ENCODE assay signal across 15 mouse cellular contexts in genomic region chr3:68690344-68690743, GRCm38 (mm10). TPM values are rescaled to one million over a fixed set of nuclear protein-coding genes. Genes with fewer than 3 reads are reported as not detected.
DNase-seq lines count a peak whose midpoint lies in the region; ATAC-seq and TF ChIP-seq lines count a peak whose summit lies in the region.
"Had no signal": no experiment of that assay in that cellular context is flagged by ENCODE, and none has a peak within 500 bp of the region (broad histone marks: within the 10 kb centered on the region; RNA-seq: fewer than 3 reads in every experiment).

Gene Il12a (plus strand): TSS chr3:68690644.

- TF ChIP-seq CTCF in CH12.LX (conservative IDR thresholded peaks at IDR 0.05 in 1 of 2, IDR thresholded peaks at IDR 0.05 in 1 of 2; ENCODE audit: low read depth in 2 of 2, low read length in 2 of 2), result no peak
- TF ChIP-seq CTCF in bone marrow, adult 2 months (IDR thresholded peaks at IDR 0.05; ENCODE audit: control insufficient read depth, insufficient read depth, low read length), result no peak

- in situ Hi-C loops in CH12.LX (cut with MboI; ENCODE audit: low pct_ligation_motif_present, low pct_unique_long_range_greater_than_20kb, low sequenced_read_pairs), result loop anchor here (5.0 kb wide), 1 partner anchor 38 kb away; no protein-coding TSS in a partner anchor

- no peak within 1 kb of the TSS for H3K27ac ChIP-seq in heart, embryonic 16.5 days (ENCODE audit: low read length)
- peak within 1 kb of the TSS; percentile 91 for H3K27ac ChIP-seq in CH12.LX (ENCODE audit: insufficient read depth, low read depth)
- H3K27ac ChIP-seq in bone marrow, adult 2 months (ENCODE audit: control insufficient read depth, insufficient read depth, low read depth, low read length, poor library complexity), result peak within 1 kb of the TSS; percentile 68
- H3K27ac ChIP-seq in liver, embryonic 16.5 days (ENCODE audit: low read length), result peak within 1 kb of the TSS; percentile 46; the same call in 1 of the 2 replicates
- H3K27ac ChIP-seq: forebrain, embryonic 15.5 days; hindbrain, embryonic 12.5 days; kidney, embryonic 15.5 days had no signal

- peak within 1 kb of the TSS; percentile 35; the same call in 1 of the 2 replicates for H3K9ac ChIP-seq in heart, embryonic 16.5 days (ENCODE audit: low read length)
- H3K9ac ChIP-seq in CH12.LX (ENCODE audit: insufficient read depth, low read depth), result peak within 1 kb of the TSS; percentile 66
- H3K9ac ChIP-seq in liver, embryonic 16.5 days (ENCODE audit: low read depth, low read length), result no peak within 1 kb of the TSS
- H3K9ac ChIP-seq: forebrain, embryonic 15.5 days; hindbrain, embryonic 12.5 days; kidney, embryonic 15.5 days had no signal

- TF ChIP-seq EP300 in CH12.LX (IDR thresholded peaks at IDR 0.05; ENCODE audit: low read length), result no peak

- no peaks in the 10 kb centered on the region for H3K36me3 ChIP-seq in heart, embryonic 16.5 days (ENCODE audit: control insufficient read depth, insufficient read depth)
- peaks cover 4 to 9% of the 10 kb centered on the region in 2 experiments for H3K36me3 ChIP-seq in CH12.LX (replicated peaks in 1 of 2; ENCODE audit: control insufficient read depth in 1 of 2, insufficient read depth in 1 of 2, low read length in 1 of 2)
- H3K36me3 ChIP-seq in liver, embryonic 16.5 days (ENCODE audit: control insufficient read depth, insufficient read depth), result no peaks in the 10 kb centered on the region
- H3K36me3 ChIP-seq: forebrain, embryonic 15.5 days; hindbrain, embryonic 12.5 days; kidney, embryonic 15.5 days had no signal

- DNase-seq in heart, postnatal 36 days, result no peak
- no peak for DNase-seq in CH12.LX (ENCODE audit: extremely low read depth)
- DNase-seq in adrenal gland, postnatal 36 days, result no peak
- DNase-seq in frontal cortex, postnatal 14 days (ENCODE audit: low spot score in 2 of 2), result no peak
- DNase-seq: adrenal gland, postnatal 14 days; lung, postnatal 14 days; midbrain, embryonic 14.5 days; thymus, adult 18-20 months had no signal

- TF ChIP-seq RAD21 in CH12.LX (IDR thresholded peaks at IDR 0.05; ENCODE audit: low read depth, low read length), result no peak

- H3K27me3 ChIP-seq in heart, embryonic 16.5 days (ENCODE audit: control insufficient read depth, insufficient read depth, low read length), result no peaks in the 10 kb centered on the region
- no peaks in the 10 kb centered on the region for H3K27me3 ChIP-seq in CH12.LX (replicated peaks)
- H3K27me3 ChIP-seq in liver, embryonic 16.5 days (ENCODE audit: control insufficient read depth, insufficient read depth, low read depth, low read length), result no peaks in the 10 kb centered on the region
- H3K27me3 ChIP-seq: forebrain, embryonic 15.5 days; hindbrain, embryonic 12.5 days; kidney, embryonic 15.5 days had no signal

- H3K79me2 ChIP-seq in CH12.LX (replicated peaks; ENCODE audit: control insufficient read depth, extremely low read depth, insufficient read depth, poor library complexity, severe bottlenecking), result no peaks in the 10 kb centered on the region

- no peak for ATAC-seq in heart, embryonic 16.5 days (replicated peaks; ENCODE audit: extremely low read depth, insufficient read depth, low FRiP score)
- ATAC-seq in liver, embryonic 16.5 days (ENCODE audit: low read depth), result no peak
- ATAC-seq: forebrain, embryonic 15.5 days had no signal

- dilution Hi-C loops in CH12.LX (cut with MboI; ENCODE audit: extremely low pct_ligation_motif_present, extremely low pct_unique_long_range_greater_than_20kb, low sequenced_read_pairs), result no loop called here

- no peaks in the 10 kb centered on the region for H3K9me3 ChIP-seq in heart, embryonic 16.5 days (replicated peaks; ENCODE audit: control insufficient read depth, low read length)
- H3K9me3 ChIP-seq in CH12.LX (replicated peaks; ENCODE audit: low read length), result no peaks in the 10 kb centered on the region
- no peaks in the 10 kb centered on the region for H3K9me3 ChIP-seq in liver, embryonic 16.5 days (replicated peaks; ENCODE audit: control insufficient read depth, low read length)
- H3K9me3 ChIP-seq: forebrain, embryonic 15.5 days; hindbrain, embryonic 12.5 days; kidney, embryonic 15.5 days had no signal

- peak within 1 kb of the TSS; percentile 61 for H3K4me2 ChIP-seq in heart, embryonic 16.5 days (ENCODE audit: low read depth, low read length)
- peak within 1 kb of the TSS; percentile 71 for H3K4me2 ChIP-seq in CH12.LX (ENCODE audit: insufficient read depth, low read depth, poor library complexity, severe bottlenecking)
- H3K4me2 ChIP-seq in liver, embryonic 16.5 days (ENCODE audit: low read depth, low read length), result peak within 1 kb of the TSS; percentile 32; the same call in 1 of the 2 replicates
- H3K4me2 ChIP-seq: forebrain, embryonic 15.5 days; hindbrain, embryonic 12.5 days; kidney, embryonic 15.5 days had no signal

- no peak for TF ChIP-seq POLR2A in CH12.LX (IDR thresholded peaks at IDR 0.05; ENCODE audit: low read depth, low read length)
- TF ChIP-seq POLR2A in bone marrow, adult 2 months (IDR thresholded peaks at IDR 0.05; ENCODE audit: borderline replicate concordance, control insufficient read depth, low read depth, low read length), result no peak

- intact Hi-C loops in heart, postnatal 36 days (cut with DNase I), result no loop called here

- WGBS in heart, embryonic 16.5 days, result 84% methylated on average over 4 of the region's 4 CpGs
- 75% methylated on average over 4 of the region's 4 CpGs for WGBS in bone marrow, adult 2 months
- WGBS in liver, embryonic 16.5 days (ENCODE audit: insufficient replicate concordance), result 56% methylated on average over 4 of the region's 4 CpGs

- H3K4me3 ChIP-seq in heart, embryonic 16.5 days (ENCODE audit: low read length), result peak within 1 kb of the TSS; percentile 31
- H3K4me3 ChIP-seq in CH12.LX (replicated peaks in 1 of 3; ENCODE audit: low read depth in 2 of 3, low read length in 2 of 3, poor library complexity in 1 of 3), result peak within 1 kb of the TSS; percentile 19 to 76 (median 56)
- peak within 1 kb of the TSS; percentile 73 for H3K4me3 ChIP-seq in bone marrow, adult 2 months (replicated peaks; ENCODE audit: control insufficient read depth, low read depth, low read length)
- H3K4me3 ChIP-seq in liver, embryonic 16.5 days (ENCODE audit: low read depth, low read length), result peak within 1 kb of the TSS; percentile 39
- H3K4me3 ChIP-seq: forebrain, embryonic 15.5 days; hindbrain, embryonic 12.5 days; kidney, embryonic 15.5 days had no signal

- peaks cover 10% of the 10 kb centered on the region for H3K4me1 ChIP-seq in heart, embryonic 16.5 days (ENCODE audit: control insufficient read depth, insufficient read depth, low read length)
- peaks cover 10 to 37% of the 10 kb centered on the region in 2 experiments for H3K4me1 ChIP-seq in CH12.LX (ENCODE audit: control insufficient read depth in 1 of 2, insufficient read depth in 2 of 2)
- peaks cover 6% of the 10 kb centered on the region for H3K4me1 ChIP-seq in bone marrow, adult 2 months (ENCODE audit: control insufficient read depth, insufficient read depth, low read length)
- no peaks in the 10 kb centered on the region for H3K4me1 ChIP-seq in liver, embryonic 16.5 days (ENCODE audit: control insufficient read depth, low read depth, low read length)

TF ChIP-seq in CH12.LX, 34 proteins besides CTCF, POLR2A, EP300 and RAD21:
- TF ChIP-seq MAX (IDR thresholded peaks at IDR 0.05; ENCODE audit: low read length), result no peak
- no peak for TF ChIP-seq NRF1 (IDR thresholded peaks at IDR 0.05; ENCODE audit: low read depth, low read length)
- TF ChIP-seq USF2 (conservative IDR thresholded peaks at IDR 0.05; ENCODE audit: low read depth, low read length), result no peak
- TF ChIP-seq SMC3 (IDR thresholded peaks at IDR 0.05; ENCODE audit: low read depth, low read length), result no peak
- TF ChIP-seq MAFK (IDR thresholded peaks at IDR 0.05; ENCODE audit: insufficient replicate concordance, low read length), result no peak
- no peak for TF ChIP-seq MXI1 (IDR thresholded peaks at IDR 0.05; ENCODE audit: low read depth, low read length)
- TF ChIP-seq POLR2AphosphoS2 (IDR thresholded peaks at IDR 0.05; ENCODE audit: low read depth, low read length), result no peak
- TF ChIP-seq USF1 (IDR thresholded peaks at IDR 0.05; ENCODE audit: low read depth, low read length), result no peak
- TF ChIP-seq RCOR1 (conservative IDR thresholded peaks at IDR 0.05; ENCODE audit: low read depth, low read length), result no peak

RNA-seq across cellular contexts. Expression of gene Il12a, which starts in this region (rescaled TPM):
- polyA plus RNA-seq in heart, embryonic 16.5 days (2015; fragmentation: Nextera tagmentation; extraction: Ambion mirVana), result not detected in 2 replicates
- total RNA-seq in heart, postnatal 36 days (2021), result under 1 TPM in 1 of 2 experiments, not detected in 1; 0.79 TPM
- total RNA-seq in CH12.LX (2012; rRNA removed), result 7.9 and 11.2 TPM in 2 replicates
- total RNA-seq in CH12.LX (2014; rRNA removed), result 12.3 and 13.7 TPM in 2 replicates
- 3.8 and 5.0 TPM in 2 replicates for polyA plus RNA-seq in CH12.LX (2012; ENCODE audit: insufficient read length, low read depth)
- polyA plus RNA-seq in bone marrow, adult 2 months (2011; ENCODE audit: insufficient read depth, insufficient read length, low replicate concordance, missing spikeins), result 11.9 and 14.5 TPM in 2 replicates
- polyA plus RNA-seq in liver, embryonic 16.5 days (2015; fragmentation: Nextera tagmentation; extraction: Ambion mirVana), result 1.8 and 2.1 TPM in 2 replicates
- total RNA-seq in adrenal gland, postnatal 36 days (2021), result under 1 TPM; 0.43 to 0.66 TPM
- polyA plus RNA-seq: hindbrain, embryonic 12.5 days; intestine, embryonic 14.5 days; midbrain, embryonic 14.5 days had no signal

Comparison
In these comparisons a context has a peak if more than half of its experiments do, and no peak if none do; other contexts are left out.
1. RNA of gene Il12a (total RNA-seq): 7.9 to 13.7 TPM in CH12.LX; 0.79 TPM in heart, postnatal 36 days and 0.43 to 0.66 TPM in adrenal gland, postnatal 36 days; every median in the first group is over 4 times any median in the second.
2. Peak in every context shown above with its lines, with median percentiles within 50 percentile points of each other: H3K4me2 ChIP-seq and H3K4me3 ChIP-seq.